Mouse (Mus musculus) kidney, postnatal 10 days (tissue): Measurements from ENCODE around the gene Mfsd2a.
A peak's percentile ranks its signal among the peaks of the same experiment; 100 is the strongest.
"Not testable (repeated sequence)": the region's sequence is repeated elsewhere in the genome, so short reads cannot be mapped to it uniquely, and the experiment has no call there.

Experiments used
- DNase-seq: peaks from one replicate; pipeline ENCODE4 v3.0.0; 2021; ENCODE audit warnings: mixed read lengths

Mfsd2a gene

DNA sequence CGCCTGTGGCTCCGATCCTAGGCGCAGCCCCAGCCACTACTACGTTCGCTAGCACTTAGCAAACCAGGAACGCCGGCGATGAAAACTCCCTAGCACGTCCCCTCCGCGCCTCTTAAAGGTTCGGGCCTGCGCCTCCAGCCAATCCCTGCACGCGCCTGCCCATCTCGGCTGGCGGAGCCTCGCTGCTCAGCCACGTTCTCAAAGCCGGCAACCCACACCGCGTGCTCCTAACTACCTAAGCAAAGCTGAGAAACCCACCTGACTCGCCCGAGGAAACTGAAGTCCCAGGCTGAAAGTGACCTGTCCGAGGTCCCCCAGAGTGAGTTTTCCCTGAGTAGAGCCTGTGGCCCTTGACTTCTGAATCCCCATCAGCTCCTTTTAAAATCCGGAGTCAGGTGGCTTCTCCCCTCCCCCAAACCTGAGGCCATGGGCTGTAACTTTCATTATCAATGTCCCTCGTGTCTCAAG lies at the start of gene Mfsd2a:
Gene Mfsd2a, minus strand, starts transcription at position 89 of the 468 bp plus-strand sequence.
- DNase-seq, result peak; percentile 67

DNA sequence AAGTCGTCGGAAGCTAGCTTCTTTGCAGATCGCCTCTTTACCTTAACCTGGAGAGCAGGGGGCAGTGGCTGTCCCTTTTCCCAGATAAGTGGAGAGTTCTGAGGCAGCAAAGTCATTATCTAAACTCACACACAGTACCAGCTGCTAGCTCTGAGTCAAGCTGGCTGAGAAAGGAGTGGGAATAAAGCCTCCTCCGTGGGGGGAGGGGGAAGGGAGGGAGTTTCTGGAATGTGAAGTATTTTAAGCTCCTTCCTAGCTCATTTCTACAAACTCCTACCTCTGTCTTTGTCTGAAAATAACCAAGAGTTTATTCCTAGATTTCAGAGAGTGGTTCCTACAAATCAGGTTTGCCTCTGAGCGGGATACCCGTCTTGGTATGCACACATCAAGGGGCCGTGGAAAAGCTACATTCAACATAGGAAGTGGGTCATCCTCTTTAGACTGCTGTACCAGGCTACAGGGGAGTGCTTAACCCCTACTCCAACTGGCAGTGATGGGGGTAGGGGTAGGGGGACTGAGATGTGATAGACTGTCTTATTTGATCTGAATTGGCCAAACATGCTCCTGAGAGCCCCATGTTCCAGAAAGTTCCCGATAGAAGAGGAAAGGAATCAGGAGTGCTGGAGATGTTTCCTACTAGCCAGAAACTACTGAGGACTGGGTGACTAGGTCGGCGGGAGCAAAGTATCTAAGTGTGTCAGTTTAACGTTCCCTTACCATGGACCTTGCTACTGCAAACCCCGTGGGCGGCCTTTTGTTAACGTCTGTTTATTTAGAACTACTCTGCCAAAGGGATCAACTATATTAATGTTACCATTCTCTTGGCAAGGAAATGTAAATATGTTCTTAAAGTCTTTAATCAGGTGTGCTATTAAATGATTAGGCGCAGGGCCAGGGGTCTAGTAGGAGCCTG lies 44.3 kb upstream of the Mfsd2a start:
- DNase-seq, result peak; percentile 55

GRCm38 (mm10) chr4:123000617-123001342 lies 39.8 kb upstream of the Mfsd2a start:
- no peak for DNase-seq

- no peak for DNase-seq
Measured at GRCm38 (mm10) chr4:123000130-123000529, 39.1 kb upstream of the Mfsd2a start.

GRCm38 (mm10) chr4:122999263-122999691 lies 38.3 kb upstream of the Mfsd2a start:
- no peak for DNase-seq

DNA sequence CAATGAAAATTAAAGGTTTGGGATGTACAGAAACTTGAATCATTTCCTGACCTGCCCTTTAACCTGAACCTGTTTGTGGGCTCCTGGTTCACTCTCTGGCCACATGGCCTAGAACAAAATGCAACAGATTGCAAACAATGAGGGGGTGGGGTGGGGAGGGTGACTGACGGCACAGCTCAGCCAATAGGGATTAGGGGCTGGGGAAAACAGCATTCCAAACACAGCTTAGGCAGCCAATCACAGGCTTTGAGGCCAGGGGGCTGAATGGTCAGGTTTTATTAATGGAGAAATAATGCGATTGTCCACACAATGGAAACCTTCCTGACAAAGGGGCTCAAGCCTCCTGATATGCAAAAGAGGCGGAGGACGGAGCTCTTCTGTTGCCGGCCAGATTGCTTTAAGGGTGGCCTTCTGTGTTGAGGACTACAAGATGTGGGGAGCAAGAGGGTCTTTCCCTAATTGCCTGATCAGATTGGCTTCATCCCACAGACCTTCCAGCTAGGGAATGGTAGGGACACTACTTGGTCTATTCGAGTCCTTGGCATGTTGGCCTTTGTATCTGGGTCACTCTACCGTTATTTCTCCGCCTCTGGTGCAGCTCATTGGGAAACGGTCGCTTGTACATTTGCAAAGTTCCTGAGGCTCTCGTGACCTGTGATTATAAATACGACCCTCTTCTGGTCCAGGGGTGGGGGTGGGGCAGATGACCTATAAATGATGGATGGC lies 37.7 kb upstream of the Mfsd2a start:
- no peak for DNase-seq

DNA sequence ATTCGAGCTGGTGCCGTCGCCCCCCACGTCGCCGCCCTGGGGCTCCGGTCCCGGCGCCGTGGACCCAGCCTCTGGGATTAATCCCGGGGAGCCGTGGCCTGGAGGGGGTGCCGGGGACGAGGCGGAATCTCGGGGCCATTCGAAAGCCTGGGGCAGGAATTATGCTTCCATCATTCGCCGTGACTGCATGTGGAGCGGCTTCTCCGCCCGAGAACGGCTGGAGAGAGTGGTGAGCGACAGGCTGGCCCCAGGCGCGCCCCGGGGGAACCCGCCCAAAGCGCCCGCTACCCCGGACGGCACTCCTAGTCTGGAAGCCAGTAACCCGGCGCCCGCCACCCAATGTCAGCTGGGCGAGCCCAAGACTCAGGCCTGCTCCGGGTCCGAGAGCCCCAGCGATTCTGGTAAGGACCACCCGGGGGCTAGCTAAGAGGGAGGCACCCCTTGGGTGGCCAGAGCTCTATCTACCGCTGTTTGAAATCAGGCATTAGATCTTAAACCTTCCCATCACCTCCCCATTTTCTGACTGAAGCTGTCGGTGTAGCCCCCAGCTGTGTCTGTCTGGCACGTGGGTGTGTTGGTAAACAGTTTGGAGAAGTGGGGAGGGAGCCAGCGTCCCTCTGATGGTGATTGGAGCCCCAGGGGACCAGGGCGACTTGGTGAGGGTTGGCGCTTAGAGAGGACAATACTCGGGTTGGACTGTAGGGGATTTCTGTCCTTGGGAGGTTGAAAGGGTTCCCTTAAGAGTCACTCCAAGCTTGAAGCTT lies 35.8 kb upstream of the Mfsd2a start:
- DNase-seq, result peak; percentile 57

- DNase-seq, result no peak
Measured at GRCm38 (mm10) chr4:122996221-122996617, 35.2 kb upstream of the Mfsd2a start.

DNA sequence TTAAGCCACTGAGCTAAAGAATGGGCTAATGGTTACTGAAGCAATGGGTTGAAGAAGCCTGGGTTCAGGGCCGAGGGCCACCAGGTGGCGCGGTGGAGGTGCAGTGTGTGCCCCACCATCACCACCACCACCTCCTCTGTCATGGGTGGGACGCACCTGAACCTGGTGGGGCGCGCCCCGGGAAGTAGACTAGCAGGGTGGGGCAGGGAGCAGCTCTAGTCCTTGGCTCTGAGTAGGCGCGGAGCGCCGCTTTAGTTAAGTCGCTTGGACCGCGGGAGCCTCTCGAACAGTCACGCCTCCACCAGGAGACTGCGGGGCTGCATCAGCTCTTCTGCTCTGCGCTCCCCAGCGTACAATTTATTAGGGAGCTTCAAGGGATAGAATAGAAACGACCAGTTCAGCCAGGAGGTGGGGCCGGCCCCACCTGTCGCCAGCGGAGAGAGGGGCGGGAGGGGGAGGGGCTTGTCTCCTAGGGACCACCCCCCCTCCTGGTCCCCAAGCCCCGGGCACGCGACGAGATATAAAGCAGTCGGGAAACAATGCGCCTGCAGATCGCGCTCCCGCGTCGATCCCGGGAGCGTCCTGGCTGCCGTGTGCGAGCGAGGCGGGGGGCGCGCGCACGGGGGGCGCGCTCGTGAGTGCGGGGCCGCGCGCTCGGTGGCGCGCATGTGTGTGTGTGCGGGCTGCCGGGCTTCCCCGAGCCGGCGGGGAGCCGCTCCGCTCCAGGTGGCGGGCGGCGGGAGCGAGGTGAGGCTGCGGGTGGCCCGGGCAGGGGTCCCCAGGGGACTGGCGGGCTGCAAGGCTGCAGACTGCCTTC lies 34.6 kb upstream of the Mfsd2a start, which contains the start of gene Mycl:
Gene Mycl, plus strand, starts transcription at position 249 of the 817 bp plus-strand sequence.
- DNase-seq, result peak; percentile 90

DNA sequence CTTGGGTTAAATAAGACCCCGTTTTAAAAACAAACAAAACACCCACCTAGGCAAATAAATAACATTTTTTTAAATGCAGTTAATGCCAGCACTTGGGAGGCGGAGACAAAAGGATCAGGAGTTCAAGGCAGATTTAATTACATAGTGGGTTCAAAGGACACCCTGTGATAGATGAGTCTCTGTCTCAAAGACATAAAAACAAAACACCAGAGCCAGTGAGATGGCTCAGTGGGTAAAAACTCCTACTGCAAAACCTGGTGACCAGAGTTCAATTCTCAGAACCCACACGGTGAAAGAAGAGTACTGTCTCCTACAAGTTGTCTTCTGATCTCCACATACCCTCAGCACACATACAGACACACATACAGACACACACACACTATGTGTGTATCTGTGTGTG lies 31.3 kb upstream of the Mfsd2a start:
- DNase-seq, result no peak

DNA sequence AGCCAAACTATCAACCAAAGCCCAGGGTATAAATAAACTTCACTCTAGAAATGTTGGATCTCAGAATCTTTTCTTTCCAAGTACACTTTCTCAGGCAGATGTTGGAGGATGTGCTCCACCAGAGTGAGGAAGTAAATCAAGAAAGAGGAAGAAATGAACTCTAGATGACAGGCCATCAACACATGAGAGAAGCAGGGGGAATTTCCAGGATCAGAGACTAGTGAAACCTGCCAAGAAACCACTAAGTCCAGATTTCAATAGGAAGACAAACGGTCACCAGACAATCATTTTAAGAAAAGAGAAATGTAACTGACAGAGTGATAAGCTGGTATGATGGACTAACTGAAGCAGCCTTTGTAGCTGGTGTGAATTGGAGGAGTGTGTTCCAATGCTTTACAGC lies 30.2 kb upstream of the Mfsd2a start:
- DNase-seq, result no peak

- not testable (repeated sequence) for DNase-seq
Measured at GRCm38 (mm10) chr4:122988004-122988403, 27.0 kb upstream of the Mfsd2a start.

DNA sequence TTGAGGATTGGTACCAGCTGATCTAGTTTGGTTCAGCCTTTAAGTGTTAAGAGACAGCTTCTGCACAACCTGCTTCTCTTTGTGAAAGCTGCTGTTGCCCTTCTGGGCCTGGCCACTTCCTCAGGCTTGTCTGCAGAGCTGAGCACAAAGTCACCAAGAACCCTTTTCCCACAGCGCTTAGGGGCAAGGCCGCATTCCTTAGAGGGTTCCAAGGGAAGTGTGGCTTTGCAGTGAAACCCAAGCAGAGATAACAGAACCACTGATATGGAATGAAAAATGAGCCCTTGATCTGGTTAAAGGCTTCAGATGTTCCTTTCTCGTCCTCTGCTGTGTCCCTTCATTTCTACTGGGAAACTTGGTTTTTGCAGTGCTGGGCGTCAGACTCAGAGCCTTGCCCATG lies 26.4 kb upstream of the Mfsd2a start:
- no peak for DNase-seq

DNA sequence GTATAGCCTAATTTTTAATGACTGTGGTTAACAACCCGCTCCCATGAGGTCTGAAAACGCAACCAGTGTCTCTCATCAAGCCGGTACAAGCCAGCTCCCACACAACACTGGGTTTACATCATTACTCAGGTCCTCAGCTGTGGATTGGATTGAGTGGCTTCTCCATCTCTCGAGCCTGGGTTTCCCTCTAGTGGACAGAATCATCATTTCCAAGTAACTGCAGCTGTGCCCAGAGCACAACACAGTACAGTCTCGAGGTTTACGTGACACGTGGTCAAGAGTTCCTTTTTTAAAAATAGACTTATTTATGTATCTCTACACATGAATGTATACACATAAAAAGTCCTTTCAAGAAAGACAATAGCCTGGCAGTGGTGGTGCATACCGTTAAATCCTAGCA lies 24.1 kb upstream of the Mfsd2a start:
- DNase-seq, result peak; percentile 69

GRCm38 (mm10) chr4:122983486-122984261 lies 22.7 kb upstream of the Mfsd2a start:
- no peak for DNase-seq

DNA sequence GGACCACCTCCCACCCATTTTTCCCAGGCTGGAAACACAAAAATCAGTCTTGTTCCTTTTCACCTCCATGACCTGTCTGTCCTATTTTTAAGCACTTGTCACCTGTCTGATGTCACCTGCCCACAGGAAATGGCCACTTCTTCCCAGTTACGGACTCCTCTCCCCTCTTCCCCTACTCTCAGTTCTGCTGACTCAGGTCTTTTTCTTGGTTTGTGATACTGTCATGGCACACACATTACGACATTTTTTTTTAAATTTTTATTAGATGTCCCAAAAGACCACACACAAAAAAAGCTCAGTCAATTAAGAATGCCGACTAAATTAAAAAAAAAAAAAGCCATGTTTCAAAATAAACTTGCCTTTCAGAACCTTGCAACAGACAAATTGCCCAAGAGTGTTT lies 21.5 kb upstream of the Mfsd2a start:
- DNase-seq, result no peak

GRCm38 (mm10) chr4:122981930-122982329 lies 20.9 kb upstream of the Mfsd2a start:
- DNase-seq, result no peak

DNA sequence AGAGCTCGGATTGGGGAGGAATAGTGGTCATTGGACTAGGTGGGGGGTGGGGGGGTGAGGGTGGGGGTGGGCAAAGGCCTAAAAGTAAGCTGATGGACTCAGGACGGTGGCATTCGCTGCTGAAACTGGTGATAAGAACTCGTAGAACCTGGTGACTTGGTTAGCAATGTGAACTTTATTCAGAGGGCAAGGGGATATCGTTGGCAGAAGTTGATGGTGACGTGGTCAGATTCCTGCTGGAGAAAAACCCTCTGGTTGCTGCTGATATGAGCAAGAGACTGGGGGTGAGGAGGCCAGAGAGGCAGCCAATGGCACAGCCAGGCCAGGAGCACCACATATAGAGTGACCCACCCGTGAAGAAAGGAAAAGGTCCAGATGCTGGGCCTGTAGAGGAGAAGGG lies 20.2 kb upstream of the Mfsd2a start:
- DNase-seq, result no peak

DNA sequence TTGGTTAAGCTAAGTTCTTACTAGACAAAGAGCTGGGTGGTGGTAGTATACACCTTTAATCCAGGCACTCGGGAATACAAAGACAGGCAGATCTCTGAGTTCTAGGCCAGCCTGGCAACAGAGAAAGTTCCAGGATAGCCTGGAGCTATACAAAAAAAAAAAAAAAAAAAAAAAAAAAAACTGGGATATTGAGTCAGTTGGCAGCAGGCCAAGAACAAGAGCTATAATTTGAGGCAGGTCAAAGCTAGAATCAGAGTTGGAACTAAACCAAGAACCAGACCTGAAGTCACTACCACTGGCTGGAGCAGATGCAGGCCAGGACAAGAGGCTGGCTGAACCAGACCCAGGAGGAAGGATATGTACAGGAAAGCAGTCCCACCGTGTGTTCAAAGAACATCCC lies 19.7 kb upstream of the Mfsd2a start:
- no peak for DNase-seq

- DNase-seq, result no peak
Measured at GRCm38 (mm10) chr4:122979826-122980225, 18.8 kb upstream of the Mfsd2a start.

GRCm38 (mm10) chr4:122978850-122979249 lies 17.9 kb upstream of the Mfsd2a start:
- no peak for DNase-seq
